Mouse (Mus musculus) limb, embryonic 15.5 days (tissue): Measurements from ENCODE around the gene Camk2d. TPM values are rescaled to one million over a fixed set of nuclear protein-coding genes. Genes with fewer than 3 reads are reported as not detected.

Source experiments
- ATAC-seq: fragments of 200-750 bp; cut with Nextera tagmentation; 2 replicates; pipeline ENCODE4 v1.8.0; 2017; ENCODE audit warnings: low read depth, moderate TSS enrichment; ENCODE audit not compliant: insufficient number of reproducible peaks, low FRiP score, low TSS enrichment
- H3K27ac ChIP-seq: fragments of 300-500 bp; sonication (generic); 2 replicates; pipeline ENCODE4 v1.5.1; 2015; ENCODE audit warnings: moderate library complexity, mild to moderate bottlenecking, inconsistent platforms
- H3K27me3 ChIP-seq: fragments of 300-500 bp; sonication (generic); 2 replicates; pipeline ENCODE4 v1.6.1; 2015; ENCODE audit warnings: inconsistent platforms
- H3K36me3 ChIP-seq: fragments of 300-500 bp; sonication (generic); 2 replicates; pipeline ENCODE4 v1.6.1; 2015; ENCODE audit warnings: inconsistent platforms
- H3K4me1 ChIP-seq: fragments of 300-500 bp; sonication (generic); 2 replicates; pipeline ENCODE4 v1.6.1; 2015; ENCODE audit warnings: inconsistent platforms
- H3K4me2 ChIP-seq: fragments of 300-500 bp; sonication (generic); 2 replicates; pipeline ENCODE4 v1.6.1; 2015; ENCODE audit warnings: mild to moderate bottlenecking, inconsistent platforms
- H3K4me3 ChIP-seq: fragments of 300-500 bp; sonication (generic); 2 replicates; pipeline ENCODE4 v1.5.1; 2015; ENCODE audit warnings: mild to moderate bottlenecking, inconsistent platforms
- H3K9ac ChIP-seq: fragments of 300-500 bp; sonication (generic); 2 replicates; pipeline ENCODE4 v1.6.1; 2015; ENCODE audit warnings: inconsistent platforms
- H3K9me3 ChIP-seq: fragments of 300-500 bp; sonication (generic); 2 replicates; pipeline ENCODE4 v1.6.1; 2016; ENCODE audit warnings: inconsistent platforms
- WGBS: fragments of 180-500 bp; shearing (Covaris S2); methylation state at CpG from one replicate; pipeline ENCODE4 v1.1.7; 2015; 5-methylcytosine and 5-hydroxymethylcytosine counted together
- polyA plus RNA-seq: library from polyadenylated mRNA; unstranded; fragments of >200 nt; fragmentation: Nextera tagmentation; extraction: Ambion mirVana; gene quantifications from 2 replicates; pipeline ENCODE4 v1.2.1, GENCODE M21; 2015

Camk2d gene
- polyA plus RNA-seq, 1 experiment from 2014 or later, result 31.3 TPM

DNA sequence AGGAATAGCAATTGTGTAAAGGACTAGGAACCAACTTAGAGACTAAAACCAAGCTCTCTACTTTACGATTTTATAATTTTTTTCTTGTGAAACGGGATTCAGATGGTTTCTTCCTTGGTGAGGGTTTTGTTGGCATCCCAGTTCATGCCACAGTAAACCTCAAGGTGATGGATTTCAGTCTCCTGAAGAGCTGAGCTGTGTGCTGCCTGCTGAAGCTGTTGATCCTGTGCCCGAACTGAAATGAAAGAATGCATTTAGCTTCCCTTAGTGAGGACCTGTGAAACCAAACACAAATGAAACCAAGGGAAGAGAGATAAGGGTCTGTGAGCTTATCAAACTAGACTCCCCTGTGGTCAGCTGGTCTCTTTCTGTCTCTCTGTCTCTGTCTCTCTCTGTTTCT lies 103.6 kb downstream of the Camk2d start:
- WGBS, result 74% methylated on average over 3 of the region's 3 CpGs
- H3K9ac ChIP-seq, result no peak overlapping the region
- no peak for ATAC-seq
- H3K36me3 ChIP-seq, result no peaks in the 10 kb centered on the region
- no peak overlapping the region for H3K4me2 ChIP-seq
- H3K9me3 ChIP-seq, result no peaks in the 10 kb centered on the region
- no peak overlapping the region for H3K4me3 ChIP-seq
- H3K27ac ChIP-seq, result no peak overlapping the region
- H3K27me3 ChIP-seq, result no peaks in the 10 kb centered on the region
- peaks cover 3% of the 10 kb centered on the region; the same call in 1 of the 2 replicates for H3K4me1 ChIP-seq

DNA sequence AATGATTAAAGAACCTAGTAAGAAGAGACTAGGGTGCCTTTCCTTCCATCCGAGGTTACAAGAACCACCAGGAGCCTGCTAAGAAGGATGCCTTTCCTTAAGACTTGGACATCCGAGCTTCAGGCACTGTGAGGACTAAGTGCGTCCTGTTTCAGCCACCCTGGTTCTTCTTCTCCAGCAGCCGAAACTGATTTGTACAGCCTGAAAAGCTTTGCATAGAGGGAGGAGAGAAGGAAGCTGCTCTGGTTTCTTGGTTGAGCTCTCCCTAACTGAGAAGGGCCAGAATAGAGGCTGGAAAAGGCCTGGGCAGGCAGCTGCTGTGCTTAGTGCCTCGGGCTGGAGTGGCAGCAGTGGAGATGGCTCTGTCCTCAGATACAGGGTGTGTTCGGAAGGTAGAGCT lies 105.0 kb downstream of the Camk2d start:
- no peak overlapping the region for H3K4me3 ChIP-seq
- H3K27me3 ChIP-seq, result no peaks in the 10 kb centered on the region
- no peak overlapping the region for H3K27ac ChIP-seq
- 85% methylated on average over 6 of the region's 6 CpGs for WGBS
- H3K9ac ChIP-seq, result no peak overlapping the region
- no peak overlapping the region for H3K4me2 ChIP-seq
- H3K4me1 ChIP-seq, result no peaks in the 10 kb centered on the region
- no peak for ATAC-seq
- H3K9me3 ChIP-seq, result no peaks in the 10 kb centered on the region
- no peaks in the 10 kb centered on the region for H3K36me3 ChIP-seq

DNA sequence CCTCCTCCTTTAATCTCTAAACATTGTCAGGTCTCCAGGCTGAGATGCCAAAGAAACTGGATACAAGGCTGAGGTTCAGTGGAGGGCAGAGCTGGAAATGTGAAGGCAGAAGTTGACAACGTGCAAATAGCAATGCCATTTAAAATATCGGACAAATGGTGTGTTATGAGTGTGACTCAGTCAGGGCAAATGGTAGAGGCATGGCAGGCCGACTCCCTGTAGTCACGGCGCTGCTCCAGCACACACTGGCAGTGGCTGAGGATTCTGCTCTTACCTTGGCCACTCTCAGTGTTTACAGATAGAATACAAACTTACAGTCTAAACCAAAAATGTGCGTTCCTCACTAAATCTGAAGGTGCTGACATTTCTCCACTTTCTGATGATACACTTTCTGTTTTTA lies 105.5 kb downstream of the Camk2d start:
- no peaks in the 10 kb centered on the region for H3K4me1 ChIP-seq
- H3K27me3 ChIP-seq, result no peaks in the 10 kb centered on the region
- H3K27ac ChIP-seq, result no peak overlapping the region
- H3K4me3 ChIP-seq, result no peak overlapping the region
- WGBS, result 83% methylated on average over 6 of the region's 6 CpGs
- H3K9me3 ChIP-seq, result no peaks in the 10 kb centered on the region
- H3K9ac ChIP-seq, result no peak overlapping the region
- no peak overlapping the region for H3K4me2 ChIP-seq
- H3K36me3 ChIP-seq, result no peaks in the 10 kb centered on the region
- no peak for ATAC-seq

DNA sequence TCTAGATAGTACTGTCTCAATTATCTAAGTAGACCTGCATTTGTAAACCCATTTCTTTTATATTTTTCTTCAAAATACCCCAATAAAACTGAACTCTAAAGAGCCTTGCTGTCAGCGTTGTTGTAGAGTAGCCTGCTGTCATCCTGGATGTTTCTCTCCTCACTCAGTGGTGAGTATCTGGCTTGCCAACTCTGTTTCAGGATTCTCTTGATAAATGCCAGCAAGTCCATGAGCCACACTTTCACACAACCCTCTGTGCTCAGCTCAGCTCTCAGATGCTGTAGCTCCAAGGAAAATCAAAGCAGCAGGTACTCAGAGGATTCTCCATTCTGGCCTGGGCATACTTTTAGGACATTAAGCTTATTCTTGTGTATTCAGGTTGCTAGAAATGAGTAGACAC lies 109.4 kb downstream of the Camk2d start:
- H3K27ac ChIP-seq, result no peak overlapping the region
- no peak overlapping the region for H3K4me3 ChIP-seq
- ATAC-seq, result no peak
- H3K9me3 ChIP-seq, result no peaks in the 10 kb centered on the region
- no peaks in the 10 kb centered on the region for H3K36me3 ChIP-seq
- 83% methylated on average over 1 of the region's 1 CpGs for WGBS
- no peak overlapping the region for H3K4me2 ChIP-seq
- no peaks in the 10 kb centered on the region for H3K4me1 ChIP-seq
- H3K27me3 ChIP-seq, result no peaks in the 10 kb centered on the region
- H3K9ac ChIP-seq, result no peak overlapping the region

DNA sequence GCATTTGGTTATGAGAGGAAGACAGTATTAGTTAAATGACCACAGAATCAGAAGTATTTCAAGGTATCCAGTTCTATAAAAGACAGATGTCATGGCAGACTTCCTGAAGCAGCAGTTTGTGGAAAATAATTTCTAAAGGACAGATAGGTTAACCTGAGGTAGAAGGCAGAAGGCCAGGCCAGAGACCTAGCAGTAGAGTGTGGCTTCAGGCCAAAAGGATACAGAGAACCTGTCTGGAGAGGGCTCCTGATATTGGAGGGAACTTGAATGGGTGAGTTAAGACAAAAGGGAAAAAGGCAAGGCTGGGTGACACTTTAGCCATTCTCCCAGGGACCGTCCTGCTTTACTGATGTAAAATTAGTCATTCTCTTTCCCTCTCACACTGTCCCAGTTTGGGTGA lies 118.2 kb downstream of the Camk2d start:
- no peaks in the 10 kb centered on the region for H3K4me1 ChIP-seq
- no peak for ATAC-seq
- no peaks in the 10 kb centered on the region for H3K36me3 ChIP-seq
- H3K9ac ChIP-seq, result no peak overlapping the region
- no peak overlapping the region for H3K27ac ChIP-seq
- no peaks in the 10 kb centered on the region for H3K9me3 ChIP-seq
- H3K4me2 ChIP-seq, result no peak overlapping the region
- H3K27me3 ChIP-seq, result no peaks in the 10 kb centered on the region
- no peak overlapping the region for H3K4me3 ChIP-seq
- WGBS, result 72% methylated on average over 1 of the region's 1 CpGs

DNA sequence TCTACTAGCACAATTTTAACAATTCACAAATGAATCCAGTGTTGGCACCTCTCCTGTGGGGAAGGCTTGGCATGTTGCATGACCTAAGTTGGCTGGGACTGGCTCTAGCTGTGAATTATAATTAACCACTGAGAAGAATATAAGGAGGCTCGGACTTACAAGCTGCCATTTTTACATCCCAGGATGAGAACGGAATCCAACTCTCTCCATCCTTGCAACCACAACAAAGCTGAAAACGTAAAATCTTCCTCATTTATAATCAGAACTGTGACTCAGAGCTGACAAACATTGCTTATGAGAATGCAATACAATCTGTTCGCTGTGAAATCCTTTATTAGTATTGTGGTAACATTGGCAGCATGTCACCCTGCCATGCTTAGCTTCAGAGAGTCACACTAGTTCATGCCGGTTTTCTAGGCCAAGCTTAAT lies 126.9 kb downstream of the Camk2d start:
- Histone ChIP-seq H3K27me3 (no peaks in the 10 kb centered on the region), H3K4me3 (no peak overlapping the region), H3K9ac (no peak overlapping the region), H3K4me2 (no peak overlapping the region), H3K9me3 (no peaks in the 10 kb centered on the region), H3K4me1 (no peaks in the 10 kb centered on the region; the same call in 1 of the 2 replicates), H3K27ac (no peak overlapping the region), H3K36me3 (no peaks in the 10 kb centered on the region)
- no peak for ATAC-seq
- WGBS, result 68% methylated on average over 5 of the region's 5 CpGs

DNA sequence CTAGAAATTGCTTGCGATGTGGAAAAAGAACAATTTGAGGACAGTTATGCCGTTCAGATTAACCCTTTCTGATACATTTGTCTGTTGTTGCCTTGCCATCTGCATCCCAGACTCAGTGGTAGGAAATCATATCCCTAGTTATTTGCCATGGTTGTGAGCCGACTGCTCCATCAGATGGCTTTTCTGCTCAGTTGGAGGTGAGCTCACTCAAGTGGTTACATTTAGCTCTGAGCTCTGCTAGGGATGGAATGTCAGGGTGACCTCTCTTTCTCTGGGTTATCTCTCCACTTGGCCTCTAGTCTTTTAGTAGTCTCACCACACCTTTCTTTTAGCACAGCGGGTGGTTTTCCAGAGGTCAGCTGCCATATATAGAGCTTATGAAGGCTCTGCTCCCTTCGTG lies 127.4 kb downstream of the Camk2d start:
- Histone ChIP-seq H3K9ac (no peak overlapping the region), H3K27ac (no peak overlapping the region), H3K4me1 (no peaks in the 10 kb centered on the region; the same call in 1 of the 2 replicates), H3K4me2 (no peak overlapping the region), H3K9me3 (no peaks in the 10 kb centered on the region), H3K27me3 (no peaks in the 10 kb centered on the region), H3K36me3 (no peaks in the 10 kb centered on the region), H3K4me3 (no peak overlapping the region)
- WGBS, result 67% methylated on average over 5 of the region's 5 CpGs
- no peak for ATAC-seq

DNA sequence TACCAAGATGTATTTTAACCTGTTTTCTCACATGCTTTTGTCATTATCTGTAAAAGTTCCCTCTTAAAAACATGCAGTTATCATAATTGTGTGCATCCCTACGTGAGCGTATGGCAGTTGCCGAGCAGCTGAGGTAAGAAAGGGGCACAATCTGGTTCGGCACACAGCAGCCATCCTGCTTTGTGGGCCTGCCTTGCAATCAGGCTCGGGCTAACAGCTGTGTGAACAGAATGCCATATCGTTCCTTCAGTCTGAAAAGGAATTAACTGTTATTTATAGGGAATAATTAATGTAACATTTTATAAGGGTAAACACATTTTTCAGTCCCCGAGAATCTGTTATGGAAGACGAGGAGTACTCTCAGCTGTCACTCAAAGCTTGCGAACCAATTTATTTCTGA lies 129.5 kb downstream of the Camk2d start:
- no peaks in the 10 kb centered on the region; the same call in 1 of the 2 replicates for H3K4me1 ChIP-seq
- no peak overlapping the region for H3K4me2 ChIP-seq
- H3K9ac ChIP-seq, result no peak overlapping the region
- H3K9me3 ChIP-seq, result no peaks in the 10 kb centered on the region
- no peak overlapping the region for H3K27ac ChIP-seq
- no peak overlapping the region for H3K4me3 ChIP-seq
- no peak for ATAC-seq
- H3K27me3 ChIP-seq, result no peaks in the 10 kb centered on the region
- whole genome bisulfite sequencing, result 69% methylated on average over 9 of the region's 9 CpGs
- no peaks in the 10 kb centered on the region for H3K36me3 ChIP-seq

DNA sequence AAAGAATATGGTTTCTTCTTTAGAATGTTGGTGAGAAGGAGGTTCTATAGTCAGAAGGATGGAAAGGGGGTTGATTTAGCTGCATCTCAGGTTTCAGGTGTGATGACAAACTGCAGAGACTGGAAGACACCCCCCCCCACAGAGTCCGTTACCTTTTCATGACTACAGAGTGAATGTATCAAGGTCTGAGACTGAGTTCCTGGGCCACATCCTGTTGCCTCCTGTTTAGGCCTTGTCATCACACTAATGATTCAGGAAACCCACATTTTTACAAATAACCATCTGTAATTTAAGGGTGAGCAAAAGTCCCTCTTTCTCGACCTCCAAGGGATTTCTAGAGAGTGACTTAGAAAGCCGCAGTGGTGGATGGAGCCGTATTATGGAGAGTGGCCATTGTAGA lies 131.3 kb downstream of the Camk2d start:
- Histone ChIP-seq H3K4me2 (no peak overlapping the region), H3K4me1 (no peaks in the 10 kb centered on the region; the same call in 1 of the 2 replicates), H3K27ac (no peak overlapping the region), H3K9me3 (no peaks in the 10 kb centered on the region), H3K9ac (no peak overlapping the region), H3K4me3 (no peak overlapping the region), H3K36me3 (no peaks in the 10 kb centered on the region), H3K27me3 (no peaks in the 10 kb centered on the region)
- no peak for ATAC-seq
- 92% methylated on average over 4 of the region's 4 CpGs for WGBS

DNA sequence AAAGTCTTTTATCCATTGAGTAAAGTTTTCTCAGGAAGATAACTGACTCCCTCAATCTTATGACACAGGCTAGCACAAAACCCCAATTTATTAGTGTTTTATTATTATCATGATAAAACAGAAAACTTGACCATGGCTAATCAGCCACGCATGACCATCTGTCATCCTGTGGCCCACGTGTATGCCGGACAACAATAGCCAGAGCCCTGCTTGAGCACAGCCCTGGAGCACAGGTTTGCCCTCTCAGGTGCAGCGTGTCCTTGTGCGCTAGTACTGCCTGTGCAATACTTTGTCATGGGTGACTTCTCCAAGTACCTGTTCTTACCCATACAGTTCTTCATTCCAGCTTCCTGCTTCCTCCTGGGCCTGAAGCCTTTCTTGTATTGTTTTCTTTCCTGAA lies 134.3 kb downstream of the Camk2d start:
- no peak overlapping the region for H3K4me2 ChIP-seq
- H3K4me3 ChIP-seq, result no peak overlapping the region
- no peak overlapping the region for H3K9ac ChIP-seq
- H3K27me3 ChIP-seq, result no peaks in the 10 kb centered on the region
- 91% methylated on average over 5 of the region's 5 CpGs for WGBS
- H3K9me3 ChIP-seq, result no peaks in the 10 kb centered on the region
- ATAC-seq, result no peak
- H3K4me1 ChIP-seq, result no peaks in the 10 kb centered on the region
- no peaks in the 10 kb centered on the region for H3K36me3 ChIP-seq
- H3K27ac ChIP-seq, result no peak overlapping the region

DNA sequence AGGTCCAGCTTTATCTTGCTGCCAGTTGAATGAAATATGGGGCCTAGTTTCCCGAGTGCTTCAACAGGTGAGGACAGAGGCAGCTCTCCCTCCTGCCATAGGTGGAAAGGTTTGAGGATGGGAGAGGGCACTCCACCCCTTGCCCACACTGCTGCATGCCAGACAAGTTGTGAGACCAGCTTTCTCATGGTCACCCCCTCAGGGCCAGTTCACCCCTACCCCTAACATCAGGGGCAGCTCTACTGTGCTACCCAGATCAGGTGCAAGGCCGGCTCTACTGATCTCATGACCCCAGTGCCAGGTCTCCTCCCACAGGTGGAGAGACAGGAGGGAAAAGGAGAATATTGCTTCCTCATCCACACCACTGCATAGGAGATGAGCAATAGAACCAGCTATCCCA lies 136.2 kb downstream of the Camk2d start:
- WGBS, result 91% methylated on average over 2 of the region's 2 CpGs
- H3K27me3 ChIP-seq, result no peaks in the 10 kb centered on the region
- no peaks in the 10 kb centered on the region for H3K9me3 ChIP-seq
- H3K9ac ChIP-seq, result no peak overlapping the region
- ATAC-seq, result no peak
- H3K27ac ChIP-seq, result no peak overlapping the region
- H3K36me3 ChIP-seq, result no peaks in the 10 kb centered on the region
- no peaks in the 10 kb centered on the region for H3K4me1 ChIP-seq
- no peak overlapping the region for H3K4me2 ChIP-seq
- H3K4me3 ChIP-seq, result no peak overlapping the region

DNA sequence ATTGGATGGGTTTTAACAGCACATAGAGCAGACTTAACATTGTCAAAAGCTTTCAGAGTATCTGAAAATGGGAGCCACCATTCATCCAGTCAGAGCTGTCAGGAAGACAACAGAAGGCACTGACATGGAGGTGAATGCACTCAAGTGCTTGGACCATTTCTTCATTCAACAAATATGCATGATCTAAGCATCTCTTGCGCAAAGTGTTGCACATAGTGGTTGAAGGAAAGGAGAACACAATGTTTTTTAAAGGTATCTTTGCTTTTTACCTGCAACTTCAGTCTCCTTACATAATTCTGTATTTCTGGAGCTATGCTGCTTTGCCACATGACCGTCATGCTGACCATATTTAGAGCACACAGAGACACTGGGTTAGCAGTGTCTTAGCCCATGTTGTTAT lies 138.4 kb downstream of the Camk2d start:
- no peak overlapping the region for H3K27ac ChIP-seq
- WGBS, result 89% methylated on average over 2 of the region's 2 CpGs
- H3K4me1 ChIP-seq, result no peaks in the 10 kb centered on the region
- H3K4me2 ChIP-seq, result no peak overlapping the region
- H3K27me3 ChIP-seq, result no peaks in the 10 kb centered on the region
- no peak overlapping the region for H3K9ac ChIP-seq
- H3K9me3 ChIP-seq, result no peaks in the 10 kb centered on the region
- no peak for ATAC-seq
- H3K36me3 ChIP-seq, result no peaks in the 10 kb centered on the region
- H3K4me3 ChIP-seq, result no peak overlapping the region

DNA sequence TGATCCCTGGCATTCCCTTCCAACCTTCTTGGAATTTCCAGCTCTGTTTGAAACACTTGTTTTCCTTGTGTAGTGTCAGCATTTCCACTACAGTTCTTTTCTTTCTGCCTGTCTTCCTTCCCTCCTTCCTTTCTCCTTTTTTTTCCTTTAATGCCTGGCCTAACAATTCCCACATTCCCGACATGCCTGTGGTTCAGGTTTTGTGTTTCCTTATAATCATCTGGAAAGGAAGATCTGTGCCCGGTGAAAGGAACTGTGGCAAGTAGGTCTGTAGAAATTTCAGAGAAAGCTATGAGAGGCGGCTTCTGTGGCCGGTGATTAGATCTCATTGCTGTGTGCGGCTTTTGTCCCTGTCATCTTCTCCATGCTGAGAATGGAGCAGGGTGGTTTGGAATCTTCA lies 139.1 kb downstream of the Camk2d start:
- Histone ChIP-seq H3K36me3 (no peaks in the 10 kb centered on the region), H3K27ac (no peak overlapping the region), H3K4me1 (no peaks in the 10 kb centered on the region), H3K27me3 (no peaks in the 10 kb centered on the region), H3K9ac (no peak overlapping the region), H3K4me2 (no peak overlapping the region), H3K9me3 (no peaks in the 10 kb centered on the region), H3K4me3 (no peak overlapping the region)
- WGBS, result 65% methylated on average over 5 of the region's 5 CpGs
- no peak for ATAC-seq
